Mouse (Mus musculus) embryonic facial prominence, embryonic 13.5 days (tissue): ENCODE measurements around the gene Creb5. TPM values are rescaled to one million over a fixed set of nuclear protein-coding genes. Genes with fewer than 3 reads are reported as not detected.

Experiments used
- ATAC-seq: fragments of 200-750 bp; cut with Nextera tagmentation; 2 replicates; pipeline ENCODE4 v1.8.0; 2017; ENCODE audit warnings: low read depth; ENCODE audit not compliant: insufficient number of reproducible peaks, insufficient read depth, low FRiP score, low TSS enrichment
- H3K27ac ChIP-seq: fragments of 300-500 bp; sonication (generic); 2 replicates; pipeline ENCODE4 v1.5.1; 2015; ENCODE audit warnings: moderate library complexity, mild to moderate bottlenecking, inconsistent platforms
- H3K27me3 ChIP-seq: fragments of 300-500 bp; sonication (generic); 2 replicates; pipeline ENCODE4 v1.6.1; 2015; ENCODE audit warnings: mild to moderate bottlenecking, inconsistent platforms
- H3K36me3 ChIP-seq: fragments of 300-500 bp; sonication (generic); 2 replicates; pipeline ENCODE4 v1.6.1; 2015; ENCODE audit warnings: mild to moderate bottlenecking, inconsistent platforms
- H3K4me1 ChIP-seq: fragments of 300-500 bp; sonication (generic); 2 replicates; pipeline ENCODE4 v1.6.1; 2015; ENCODE audit warnings: inconsistent platforms
- H3K4me2 ChIP-seq: fragments of 300-500 bp; sonication (generic); 2 replicates; pipeline ENCODE4 v1.6.1; 2015; ENCODE audit warnings: moderate library complexity, mild to moderate bottlenecking, inconsistent platforms
- H3K4me3 ChIP-seq: fragments of 300-500 bp; sonication (generic); 2 replicates; pipeline ENCODE4 v1.5.1; 2015; ENCODE audit warnings: mild to moderate bottlenecking, inconsistent platforms
- H3K9ac ChIP-seq: fragments of 300-500 bp; sonication (generic); 2 replicates; pipeline ENCODE4 v1.6.1; 2015; ENCODE audit warnings: mild to moderate bottlenecking, inconsistent platforms
- H3K9me3 ChIP-seq: fragments of 300-500 bp; sonication (generic); 2 replicates; pipeline ENCODE4 v1.6.1; 2016; ENCODE audit warnings: inconsistent platforms
- WGBS: fragments of 180-500 bp; shearing (Covaris S2); methylation state at CpG from one replicate; pipeline ENCODE4 v1.1.7; 2015; ENCODE audit warnings: mixed read lengths; 5-methylcytosine and 5-hydroxymethylcytosine counted together
- polyA plus RNA-seq: library from polyadenylated mRNA; unstranded; fragments of >200 nt; fragmentation: Nextera tagmentation; extraction: Ambion mirVana; gene quantifications from 2 replicates; pipeline ENCODE4 v1.2.1, GENCODE M21; 2015

Gene Creb5
- polyA plus RNA-seq, 1 experiment from 2014 or later: 21.8 TPM

- Histone ChIP-seq H3K36me3 (no peaks in the 10 kb centered on the region), H3K27ac (no peak overlapping the region), H3K4me3 (no peak overlapping the region), H3K9ac (no peak overlapping the region), H3K27me3 (no peaks in the 10 kb centered on the region), H3K4me1 (peaks cover 17% of the 10 kb centered on the region), H3K4me2 (no peak overlapping the region), H3K9me3 (no peaks in the 10 kb centered on the region)
- 60% methylated on average over 4 of the region's 4 CpGs for WGBS
- ATAC-seq: no peak
These were observed 370.4 kb downstream of the Creb5 start for GRCm38 (mm10) chr6:53657483-53657882.

- no peaks in the 10 kb centered on the region for H3K27me3 ChIP-seq
- H3K36me3 ChIP-seq: no peaks in the 10 kb centered on the region
- H3K9me3 ChIP-seq: no peaks in the 10 kb centered on the region
- peaks cover 19% of the 10 kb centered on the region for H3K4me1 ChIP-seq
- ATAC-seq: peak; percentile 48; the same call in 1 of the 2 replicates
- 0 out of 2 replicates have a peak overlapping the region, but pooled peaks have one; percentile 3 for H3K4me2 ChIP-seq
- no peak overlapping the region for H3K9ac ChIP-seq
- H3K27ac ChIP-seq: no peak overlapping the region
- 54% methylated on average over 11 of the region's 11 CpGs for WGBS
- H3K4me3 ChIP-seq: no peak overlapping the region
These were observed 376.1 kb downstream of the Creb5 start for GRCm38 (mm10) chr6:53662858-53663833.

- ATAC-seq: no peak
- H3K27me3 ChIP-seq: no peaks in the 10 kb centered on the region
- H3K36me3 ChIP-seq: no peaks in the 10 kb centered on the region
- H3K4me3 ChIP-seq: no peak overlapping the region
- H3K9me3 ChIP-seq: no peaks in the 10 kb centered on the region
- WGBS: 55% methylated on average over 1 of the region's 1 CpGs
- H3K27ac ChIP-seq: no peak overlapping the region
- H3K4me2 ChIP-seq: no peak overlapping the region
- no peak overlapping the region for H3K9ac ChIP-seq
- peaks cover 19% of the 10 kb centered on the region for H3K4me1 ChIP-seq
These were observed 377.7 kb downstream of the Creb5 start for GRCm38 (mm10) chr6:53664759-53665158.

- no peak overlapping the region for H3K4me3 ChIP-seq
- no peak overlapping the region for H3K9ac ChIP-seq
- 74% methylated on average over 5 of the region's 5 CpGs for WGBS
- ATAC-seq: no peak
- H3K4me1 ChIP-seq: peaks cover 19% of the 10 kb centered on the region
- H3K27ac ChIP-seq: no peak overlapping the region
- H3K9me3 ChIP-seq: no peaks in the 10 kb centered on the region
- no peaks in the 10 kb centered on the region for H3K27me3 ChIP-seq
- no peaks in the 10 kb centered on the region for H3K36me3 ChIP-seq
- no peak overlapping the region for H3K4me2 ChIP-seq
These were observed 379.4 kb downstream of the Creb5 start for GRCm38 (mm10) chr6:53666503-53666902.

- Histone ChIP-seq H3K9ac (no peak overlapping the region), H3K36me3 (no peaks in the 10 kb centered on the region), H3K4me1 (peaks cover 40% of the 10 kb centered on the region), H3K9me3 (no peaks in the 10 kb centered on the region), H3K27me3 (no peaks in the 10 kb centered on the region), H3K27ac (no peak overlapping the region), H3K4me3 (no peak overlapping the region), H3K4me2 (no peak overlapping the region)
- ATAC-seq: no peak
- 94% methylated on average over 1 of the region's 1 CpGs for whole genome bisulfite sequencing
These were observed 391.2 kb downstream of the Creb5 start for GRCm38 (mm10) chr6:53678307-53678706.

- H3K27me3 ChIP-seq: no peaks in the 10 kb centered on the region
- no peak overlapping the region for H3K9ac ChIP-seq
- H3K4me3 ChIP-seq: no peak overlapping the region
- no peaks in the 10 kb centered on the region for H3K36me3 ChIP-seq
- 88% methylated on average over 8 of the region's 8 CpGs for WGBS
- no peak overlapping the region for H3K27ac ChIP-seq
- no peaks in the 10 kb centered on the region for H3K9me3 ChIP-seq
- peaks cover 36% of the 10 kb centered on the region for H3K4me1 ChIP-seq
- no peak for ATAC-seq
- H3K4me2 ChIP-seq: no peak overlapping the region
These were observed 393.0 kb downstream of the Creb5 start for GRCm38 (mm10) chr6:53680046-53680445.

GRCm38 (mm10) chr6:53684416-53684815 is 397.3 kb downstream of the Creb5 start:
- no peaks in the 10 kb centered on the region for H3K36me3 ChIP-seq
- no peak overlapping the region for H3K27ac ChIP-seq
- no peak overlapping the region for H3K4me3 ChIP-seq
- H3K9me3 ChIP-seq: no peaks in the 10 kb centered on the region
- no peak overlapping the region for H3K9ac ChIP-seq
- ATAC-seq: no peak
- H3K4me2 ChIP-seq: no peak overlapping the region
- H3K27me3 ChIP-seq: no peaks in the 10 kb centered on the region
- peaks cover 26% of the 10 kb centered on the region for H3K4me1 ChIP-seq
- 64% methylated on average over 2 of the region's 2 CpGs for WGBS

- Histone ChIP-seq H3K4me1 (peaks cover 25% of the 10 kb centered on the region), H3K4me3 (no peak overlapping the region), H3K9ac (no peak overlapping the region), H3K4me2 (no peak overlapping the region), H3K27ac (no peak overlapping the region), H3K36me3 (no peaks in the 10 kb centered on the region), H3K9me3 (no peaks in the 10 kb centered on the region), H3K27me3 (no peaks in the 10 kb centered on the region)
- 87% methylated on average over 14 of the region's 14 CpGs for WGBS
- ATAC-seq: no peak
These were observed 398.3 kb downstream of the Creb5 start for GRCm38 (mm10) chr6:53685323-53685722.

GRCm38 (mm10) chr6:53688762-53689477 is 401.9 kb downstream of the Creb5 start:
- Histone ChIP-seq H3K9ac (no peak overlapping the region), H3K27me3 (no peaks in the 10 kb centered on the region), H3K36me3 (no peaks in the 10 kb centered on the region), H3K4me1 (peaks cover 25% of the 10 kb centered on the region), H3K4me2 (no peak overlapping the region), H3K9me3 (no peaks in the 10 kb centered on the region), H3K4me3 (no peak overlapping the region), H3K27ac (no peak overlapping the region)
- ATAC-seq: no peak
- 33% methylated on average over 7 of the region's 7 CpGs for WGBS

GRCm38 (mm10) chr6:53691006-53691405 is 403.9 kb downstream of the Creb5 start:
- no peak overlapping the region for H3K4me3 ChIP-seq
- no peaks in the 10 kb centered on the region for H3K27me3 ChIP-seq
- no peaks in the 10 kb centered on the region for H3K9me3 ChIP-seq
- no peak overlapping the region for H3K27ac ChIP-seq
- peaks cover 34% of the 10 kb centered on the region for H3K4me1 ChIP-seq
- no peak overlapping the region for H3K9ac ChIP-seq
- 92% methylated on average over 1 of the region's 1 CpGs for WGBS
- H3K4me2 ChIP-seq: no peak overlapping the region
- H3K36me3 ChIP-seq: no peaks in the 10 kb centered on the region
- no peak for ATAC-seq

- Histone ChIP-seq H3K36me3 (no peaks in the 10 kb centered on the region), H3K27ac (no peak overlapping the region), H3K4me1 (peaks cover 23% of the 10 kb centered on the region), H3K27me3 (no peaks in the 10 kb centered on the region), H3K4me2 (no peak overlapping the region), H3K4me3 (no peak overlapping the region), H3K9me3 (no peaks in the 10 kb centered on the region), H3K9ac (no peak overlapping the region)
- WGBS: 55% methylated on average over 9 of the region's 9 CpGs
- no peak for ATAC-seq
These were observed 408.1 kb downstream of the Creb5 start for GRCm38 (mm10) chr6:53695216-53695615.
